Mouse (Mus musculus) embryonic facial prominence, embryonic 10.5 days (tissue): ENCODE data around the gene Krt83. TPM values are rescaled to one million over a fixed set of nuclear protein-coding genes. Genes with fewer than 3 reads are reported as not detected.
A peak's percentile ranks its signal among the peaks of the same experiment; 100 is the strongest.

ENCODE experiments used
- DNase-seq: peaks from one replicate; pipeline ENCODE4 v3.0.0-alpha.2; 2017; ENCODE audit warnings: low spot score
- H3K27ac ChIP-seq: fragments of 300-500 bp; sonication (generic); replicated peaks from 2 replicates; pipeline ENCODE4 v1.5.1; 2016; ENCODE audit warnings: mild to moderate bottlenecking
- H3K27me3 ChIP-seq: fragments of 300-500 bp; sonication (generic); replicated peaks from 2 replicates; pipeline ENCODE4 v1.6.1; 2016; ENCODE audit warnings: low read depth, mild to moderate bottlenecking; ENCODE audit not compliant: poor library complexity, severe bottlenecking
- H3K36me3 ChIP-seq: fragments of 300-500 bp; sonication (generic); replicated peaks from 2 replicates; pipeline ENCODE4 v1.6.1; 2016; ENCODE audit warnings: mild to moderate bottlenecking, moderate library complexity
- H3K4me1 ChIP-seq: fragments of 300-500 bp; sonication (generic); 2 replicates; pipeline ENCODE4 v1.6.1; 2016
- H3K4me3 ChIP-seq: fragments of 300-500 bp; sonication (generic); 2 replicates; pipeline ENCODE4 v1.5.1; 2016; ENCODE audit warnings: mild to moderate bottlenecking, moderate library complexity
- H3K9me3 ChIP-seq: fragments of 300-500 bp; sonication (generic); 2 replicates; pipeline ENCODE4 v1.6.1; 2016; ENCODE audit warnings: mild to moderate bottlenecking
- whole genome bisulfite sequencing: fragments of 180-500 bp; shearing (Covaris S2); methylation state at CpG from one replicate; pipeline ENCODE4 v1.1.7; 2016; 5-methylcytosine and 5-hydroxymethylcytosine counted together
- polyA plus RNA-seq: library from polyadenylated mRNA; unstranded; fragments of >200 nt; fragmentation: Nextera tagmentation; extraction: Ambion mirVana; gene quantifications from 2 replicates; pipeline ENCODE4 v1.2.1, GENCODE M21; 2016

Krt83 gene
- polyA plus RNA-seq, 1 experiment from 2014 or later: not detected

DNA sequence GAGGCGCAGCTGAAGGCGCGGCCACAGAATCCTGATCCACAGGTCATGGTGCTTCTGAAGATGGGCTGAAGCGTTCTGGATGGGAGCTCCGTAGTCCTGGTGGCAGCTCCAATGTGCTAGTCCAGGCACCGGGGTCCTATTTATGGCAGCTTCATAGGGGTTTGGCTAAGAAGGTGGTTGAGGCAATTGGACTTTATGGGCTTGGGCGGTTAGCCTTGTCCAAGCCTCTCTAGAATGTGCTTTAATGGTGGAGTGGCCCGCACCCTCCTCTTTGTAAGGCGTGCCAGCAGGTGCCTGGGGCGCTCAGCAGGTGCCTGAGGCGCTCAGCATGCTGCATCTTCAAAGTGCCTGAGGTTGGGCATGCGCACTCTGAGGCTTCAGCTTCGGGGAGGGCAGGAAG, 27.7 kb downstream of the Krt83 start, which contains the start of gene Krt81:
Krt81 (minus strand) TSS at position 101 of the 400 bp plus-strand sequence.
- no peak within 1 kb of the TSS for H3K27ac ChIP-seq
- no peak within 1 kb of the TSS for H3K4me3 ChIP-seq
- H3K9me3 ChIP-seq: no peaks in the 10 kb centered on the region
- H3K27me3 ChIP-seq: no peaks in the 10 kb centered on the region
- 86% methylated on average over 13 of the region's 13 CpGs for WGBS
- peaks cover 9% of the 10 kb centered on the region for H3K4me1 ChIP-seq
- no peak for DNase-seq
- no peaks in the 10 kb centered on the region for H3K36me3 ChIP-seq

DNA sequence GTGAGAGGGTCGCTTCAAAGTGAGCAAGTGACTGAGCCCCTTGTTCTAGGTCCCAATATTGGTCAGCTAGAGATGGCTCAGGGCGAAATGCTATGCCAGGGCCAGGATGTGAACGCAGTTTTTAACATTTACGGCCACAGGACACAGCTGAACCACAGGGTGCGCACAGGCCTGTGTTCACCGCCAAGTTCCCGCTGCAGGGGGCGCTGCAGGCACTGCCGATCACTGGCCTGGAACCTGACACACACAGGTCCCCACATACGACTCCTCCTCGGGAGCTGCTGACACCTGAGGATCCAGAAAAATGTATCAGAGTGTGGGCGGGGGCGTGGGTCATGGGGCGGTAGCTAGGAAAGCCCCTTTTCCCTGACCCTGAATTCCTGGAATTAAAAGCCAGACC, 32.0 kb downstream of the Krt83 start:
- H3K4me3 ChIP-seq: no peak overlapping the region
- no peaks in the 10 kb centered on the region for H3K36me3 ChIP-seq
- WGBS: 80% methylated on average over 14 of the region's 14 CpGs
- peaks cover 4% of the 10 kb centered on the region; the same call in 1 of the 2 replicates for H3K9me3 ChIP-seq
- DNase-seq: no peak
- peaks cover 14% of the 10 kb centered on the region for H3K4me1 ChIP-seq
- H3K27ac ChIP-seq: no peak overlapping the region
- H3K27me3 ChIP-seq: no peaks in the 10 kb centered on the region

DNA sequence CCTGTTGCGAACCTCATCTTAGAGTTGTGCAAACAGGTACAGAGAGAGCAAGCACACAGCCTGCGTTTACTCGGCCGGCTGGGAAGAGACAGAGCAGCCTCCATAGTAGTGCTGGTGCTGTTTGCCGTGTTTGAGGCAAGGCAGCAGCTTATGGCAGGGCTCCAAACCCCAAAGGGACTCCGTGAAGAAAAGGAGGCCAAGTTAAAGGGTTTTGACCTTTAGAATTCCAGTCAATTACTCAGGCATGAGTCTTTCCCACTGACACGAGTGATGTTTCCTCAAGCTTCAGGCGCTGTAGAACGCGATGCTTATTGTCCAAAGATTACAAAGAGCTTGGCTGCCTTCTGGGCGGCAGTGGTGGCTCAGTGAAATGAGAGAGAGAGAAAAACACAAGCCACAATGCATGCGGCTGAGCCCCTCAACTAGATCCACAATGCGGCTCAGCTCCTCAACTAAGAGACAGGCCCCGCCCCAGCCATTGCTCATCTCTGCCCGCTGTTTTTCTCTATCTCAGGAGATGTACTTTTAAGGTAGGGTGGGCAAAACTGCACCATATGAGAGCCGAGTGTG, 32.9 kb downstream of the Krt83 start:
- Histone ChIP-seq H3K27ac (no peak overlapping the region), H3K9me3 (peaks cover 4% of the 10 kb centered on the region; the same call in 1 of the 2 replicates), H3K36me3 (no peaks in the 10 kb centered on the region), H3K4me1 (peaks cover 15% of the 10 kb centered on the region), H3K4me3 (no peak overlapping the region), H3K27me3 (no peaks in the 10 kb centered on the region)
- DNase-seq: no peak
- 60% methylated on average over 16 of the region's 16 CpGs for WGBS

DNA sequence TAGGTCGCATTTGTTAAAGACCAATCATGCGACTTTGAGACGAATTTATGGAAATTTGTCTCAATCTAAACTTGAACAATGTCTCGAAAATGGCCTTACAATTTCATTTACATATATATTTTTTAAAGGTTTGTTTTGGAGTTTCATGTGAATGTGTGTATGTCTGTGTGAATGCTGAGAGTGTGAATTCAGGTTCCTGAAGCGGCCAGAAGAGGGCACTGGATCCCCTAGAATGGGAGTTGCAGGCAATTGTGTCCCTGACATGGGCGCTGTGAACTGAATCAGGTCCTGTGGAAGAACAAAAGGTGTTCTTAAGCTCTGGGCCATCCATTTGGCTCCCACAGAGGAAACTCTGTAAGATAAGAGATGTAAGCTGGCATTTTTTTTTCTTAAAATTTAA, 35.4 kb downstream of the Krt83 start:
- no peak overlapping the region for H3K27ac ChIP-seq
- no peak overlapping the region for H3K4me3 ChIP-seq
- 90% methylated on average over 6 of the region's 6 CpGs for WGBS
- H3K27me3 ChIP-seq: no peaks in the 10 kb centered on the region
- peaks cover 22% of the 10 kb centered on the region for H3K4me1 ChIP-seq
- no peak for DNase-seq
- H3K9me3 ChIP-seq: peaks cover 4% of the 10 kb centered on the region; the same call in 1 of the 2 replicates
- no peaks in the 10 kb centered on the region for H3K36me3 ChIP-seq

DNA sequence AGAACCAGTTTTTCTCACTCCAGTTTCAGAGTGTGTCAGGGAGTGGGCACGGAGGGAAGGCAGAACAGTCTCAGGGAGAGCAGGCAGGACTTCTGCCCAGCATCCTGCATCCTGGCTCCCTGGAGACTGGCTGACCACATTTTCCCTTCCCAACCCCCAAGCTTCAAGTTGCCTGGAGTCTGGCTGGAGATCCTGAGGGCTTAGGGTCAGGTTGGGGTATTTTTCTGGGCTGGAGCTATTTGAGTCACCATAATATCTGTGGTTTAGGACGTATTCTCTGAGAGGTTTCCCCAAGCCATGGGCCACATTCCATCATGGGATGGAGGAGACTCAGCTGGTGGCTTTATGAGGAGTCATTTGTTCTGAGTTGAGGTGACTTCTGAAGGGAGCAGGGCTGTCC, 36.0 kb downstream of the Krt83 start:
- no peak overlapping the region for H3K4me3 ChIP-seq
- H3K27ac ChIP-seq: no peak overlapping the region
- WGBS: 79% methylated on average over 2 of the region's 2 CpGs
- H3K36me3 ChIP-seq: no peaks in the 10 kb centered on the region
- no peaks in the 10 kb centered on the region for H3K27me3 ChIP-seq
- peaks cover 22% of the 10 kb centered on the region for H3K4me1 ChIP-seq
- peaks cover 4% of the 10 kb centered on the region; the same call in 1 of the 2 replicates for H3K9me3 ChIP-seq
- no peak for DNase-seq

DNA sequence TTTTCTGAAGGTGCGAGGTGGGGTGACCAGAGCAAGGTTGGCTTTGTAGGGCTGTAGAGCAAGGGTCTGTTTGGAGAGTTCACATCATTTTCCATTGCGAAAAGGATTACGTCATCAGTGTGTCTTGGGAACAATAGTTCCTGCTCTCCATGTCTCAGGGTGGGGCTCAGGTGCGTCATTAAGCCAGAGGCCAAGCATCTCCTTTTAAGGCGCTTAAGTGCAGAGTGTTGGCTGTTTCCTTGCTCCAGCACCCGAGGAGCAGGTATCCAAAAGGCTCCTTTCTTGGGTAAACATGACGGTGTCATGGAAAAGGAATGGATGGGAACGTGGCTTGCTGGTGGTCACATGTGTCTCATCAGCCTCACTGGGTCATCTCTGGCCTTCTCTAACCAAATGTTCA, 36.5 kb downstream of the Krt83 start:
- H3K4me1 ChIP-seq: peaks cover 22% of the 10 kb centered on the region
- H3K9me3 ChIP-seq: peaks cover 4% of the 10 kb centered on the region; the same call in 1 of the 2 replicates
- no peaks in the 10 kb centered on the region for H3K36me3 ChIP-seq
- no peaks in the 10 kb centered on the region for H3K27me3 ChIP-seq
- 88% methylated on average over 8 of the region's 8 CpGs for WGBS
- no peak overlapping the region for H3K27ac ChIP-seq
- no peak overlapping the region for H3K4me3 ChIP-seq
- DNase-seq: no peak

DNA sequence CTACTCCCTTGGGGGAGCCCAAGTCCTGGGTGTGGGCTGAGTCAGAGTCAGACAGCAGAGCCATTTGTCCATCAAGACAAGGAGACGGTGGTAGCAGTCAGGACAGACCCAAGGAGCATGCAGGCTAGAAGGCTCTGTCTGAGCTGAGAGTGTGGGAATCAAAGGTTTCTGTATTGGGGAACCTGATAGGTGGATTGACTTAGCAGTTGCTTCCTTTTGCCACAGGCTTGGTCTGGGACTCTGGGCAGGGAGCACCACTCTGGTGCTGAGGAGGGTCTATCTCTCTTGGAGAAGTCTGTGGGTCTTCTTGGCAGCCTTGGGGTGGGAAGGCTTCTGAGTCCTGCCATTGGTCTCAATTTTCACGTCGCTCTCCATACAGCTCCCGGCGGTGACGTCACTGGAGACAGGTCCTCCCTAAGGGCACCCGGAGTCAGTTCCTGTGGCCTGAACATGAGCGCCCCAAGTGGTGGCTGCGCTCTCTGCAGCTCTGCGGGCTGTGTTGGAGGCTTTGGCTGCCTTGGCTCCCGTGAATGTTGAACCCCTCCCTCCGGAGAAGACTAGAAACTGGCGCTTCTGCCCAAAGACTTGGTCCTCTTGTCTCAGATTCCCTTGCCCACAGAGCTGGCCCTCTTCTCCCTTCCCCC, 38.1 kb downstream of the Krt83 start:
- WGBS: 5% methylated on average over 13 of the region's 13 CpGs
- Histone ChIP-seq H3K27ac (no peak overlapping the region), H3K27me3 (no peaks in the 10 kb centered on the region), H3K9me3 (peaks cover 4% of the 10 kb centered on the region; the same call in 1 of the 2 replicates), H3K4me3 (peak overlapping the region; percentile 38), H3K36me3 (no peaks in the 10 kb centered on the region), H3K4me1 (peaks cover 9% of the 10 kb centered on the region)
- DNase-seq: peak; percentile 82

DNA sequence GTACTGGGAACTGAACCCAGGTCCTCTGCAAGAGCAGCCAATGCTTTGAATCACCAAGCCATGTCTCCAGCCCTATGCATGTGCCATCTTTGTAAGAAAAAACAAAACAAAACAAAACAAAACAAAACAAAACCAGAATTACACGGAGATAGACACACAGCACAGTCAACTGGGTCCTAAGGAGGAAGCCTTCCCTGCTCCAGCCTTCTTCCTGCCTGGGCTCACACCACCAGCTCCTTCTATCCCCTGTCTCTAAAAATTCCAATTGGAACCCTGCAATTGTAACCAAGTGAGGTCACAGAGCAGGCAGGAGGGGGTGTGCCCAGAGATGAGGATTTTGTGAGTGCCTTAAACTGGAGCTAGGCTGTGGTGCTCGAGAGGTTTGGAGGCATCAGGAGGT, 43.9 kb downstream of the Krt83 start, which contains the start of gene Krt88:
Krt88 (plus strand) TSS at position 301 of the 400 bp plus-strand sequence.
- WGBS: 75% methylated on average over 2 of the region's 2 CpGs
- Histone ChIP-seq H3K4me3 (no peak within 1 kb of the TSS), H3K9me3 (no peaks in the 10 kb centered on the region), H3K27me3 (no peaks in the 10 kb centered on the region), H3K27ac (no peak within 1 kb of the TSS), H3K4me1 (no peaks in the 10 kb centered on the region), H3K36me3 (no peaks in the 10 kb centered on the region)
- no peak for DNase-seq

DNA sequence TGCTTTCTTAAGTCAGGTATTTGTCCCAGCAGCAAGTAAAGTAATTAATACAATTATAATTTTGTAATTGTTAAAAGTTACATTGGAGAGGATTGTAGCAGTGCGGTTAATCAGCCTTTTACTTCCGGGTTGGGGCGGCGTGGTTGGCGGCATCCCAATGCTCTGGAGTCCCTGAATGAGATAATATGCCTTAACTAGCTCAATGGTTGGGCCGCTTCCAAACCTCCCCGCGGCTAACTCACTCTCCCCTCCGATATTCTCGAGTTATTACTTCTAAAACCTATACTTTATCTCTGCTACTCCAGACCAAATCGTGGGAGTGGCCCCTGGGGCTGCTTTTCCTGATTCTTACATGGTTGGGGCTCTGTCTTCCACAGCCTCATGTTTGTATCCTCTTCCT, 44.7 kb downstream of the Krt83 start:
- H3K9me3 ChIP-seq: no peaks in the 10 kb centered on the region
- no peak overlapping the region for H3K4me3 ChIP-seq
- H3K36me3 ChIP-seq: no peaks in the 10 kb centered on the region
- WGBS: 80% methylated on average over 11 of the region's 11 CpGs
- no peak overlapping the region for H3K27ac ChIP-seq
- no peak for DNase-seq
- H3K27me3 ChIP-seq: no peaks in the 10 kb centered on the region
- no peaks in the 10 kb centered on the region for H3K4me1 ChIP-seq

DNA sequence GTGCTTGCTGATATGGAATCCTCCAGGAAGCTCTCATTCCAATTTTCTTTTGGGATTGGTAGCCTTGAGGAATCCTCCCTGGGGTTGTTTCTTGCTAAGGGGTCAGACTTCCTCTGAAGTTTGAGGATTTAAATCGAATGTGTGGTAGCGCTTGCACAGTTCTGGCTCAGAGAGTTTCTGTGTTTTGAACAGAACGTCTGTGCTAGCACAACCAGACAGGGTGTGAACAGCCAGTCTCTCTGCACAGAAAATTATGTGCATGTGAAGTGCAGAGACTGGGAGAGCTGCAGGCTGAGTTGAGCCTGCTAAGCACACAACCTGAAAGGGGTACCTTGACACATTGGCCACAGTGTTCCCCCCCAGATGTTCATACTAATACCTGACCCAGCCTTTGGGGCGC, 50.5 kb downstream of the Krt83 start:
- H3K27ac ChIP-seq: no peak overlapping the region
- H3K4me3 ChIP-seq: no peak overlapping the region
- H3K27me3 ChIP-seq: peaks cover 56% of the 10 kb centered on the region
- WGBS: 81% methylated on average over 4 of the region's 4 CpGs
- H3K36me3 ChIP-seq: no peaks in the 10 kb centered on the region
- no peaks in the 10 kb centered on the region for H3K9me3 ChIP-seq
- no peak for DNase-seq
- H3K4me1 ChIP-seq: peaks cover 7% of the 10 kb centered on the region

DNA sequence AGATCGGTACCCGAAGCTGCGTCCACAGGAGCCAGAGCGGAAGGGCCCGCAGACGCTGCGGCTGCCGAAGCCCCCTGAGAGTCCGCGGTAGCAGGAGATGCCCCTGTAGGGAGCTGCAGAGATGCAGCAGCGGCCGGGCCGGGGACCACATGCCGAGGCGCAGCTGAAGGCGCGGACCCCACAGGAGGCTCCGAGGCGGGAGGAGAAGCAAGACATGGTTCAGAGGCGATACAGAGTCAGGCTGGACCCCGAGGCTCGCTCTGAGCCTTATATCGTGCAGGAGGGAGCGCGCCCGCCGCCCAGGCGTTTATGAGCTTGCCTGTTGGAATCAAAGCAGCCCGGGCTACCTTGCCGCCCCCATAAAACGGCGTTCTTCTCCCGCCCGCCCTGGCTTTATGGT, 52.8 kb downstream of the Krt83 start, which contains the start of gene Krt87:
Krt87 (minus strand) TSS at position 250 of the 400 bp plus-strand sequence.
- peak; percentile 52 for DNase-seq
- Histone ChIP-seq H3K27me3 (peaks cover 57% of the 10 kb centered on the region), H3K4me1 (peaks cover 7% of the 10 kb centered on the region), H3K4me3 (peak within 1 kb of the TSS; percentile 51), H3K36me3 (no peaks in the 10 kb centered on the region), H3K9me3 (no peaks in the 10 kb centered on the region), H3K27ac (0 out of 2 replicates have a peak within 1 kb of the TSS, but pooled peaks have one; percentile 6)
- WGBS: 2% methylated on average over 34 of the region's 34 CpGs

DNA sequence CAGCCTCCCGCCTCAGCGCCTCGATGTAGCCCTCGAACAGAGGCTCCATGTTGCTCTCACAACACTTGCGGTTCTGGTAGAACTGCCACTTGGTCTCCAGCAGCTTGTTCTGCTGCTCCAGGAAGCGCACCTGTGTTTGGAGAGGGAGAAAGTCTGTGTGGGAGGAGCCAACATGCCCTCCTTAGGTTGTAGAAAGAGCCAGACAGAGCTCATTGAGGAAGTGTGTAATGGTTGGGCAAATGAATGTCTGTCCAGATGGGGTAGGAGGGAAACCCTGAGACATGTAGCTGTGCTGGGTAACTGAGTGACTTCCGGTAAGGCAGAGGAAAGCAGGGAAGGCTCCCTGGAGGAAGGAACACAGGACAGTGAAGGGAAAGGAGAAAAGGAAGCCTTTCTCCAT, 54.7 kb downstream of the Krt83 start:
- peaks cover 57% of the 10 kb centered on the region for H3K27me3 ChIP-seq

More for the DNA sequence above, 54.7 kb downstream of the Krt83 start:
- no peak for DNase-seq
- H3K27ac ChIP-seq: no peak overlapping the region
- peaks cover 7% of the 10 kb centered on the region for H3K4me1 ChIP-seq
- WGBS: 89% methylated on average over 7 of the region's 7 CpGs
- H3K9me3 ChIP-seq: no peaks in the 10 kb centered on the region
- no peaks in the 10 kb centered on the region for H3K36me3 ChIP-seq
- no peak overlapping the region for H3K4me3 ChIP-seq
